Mouse (Mus musculus) gastrocnemius, adult 8-10 months (tissue): ENCODE measurements around the gene Rhebl1. TPM values are rescaled to one million over a fixed set of nuclear protein-coding genes. Genes with fewer than 3 reads are reported as not detected.

Source experiments
- DNase-seq, 2 experiments: peaks; one replicate each; pipeline ENCODE4 v3.0.0; 2022; ENCODE audit warnings: low spot score in 2 of 2
- total RNA-seq, 4 experiments: library from RNA; stranded (reverse); gene quantifications; 2 replicates each; pipeline ENCODE4 v1.2.4; 2022

Gene Rhebl1
- total RNA-seq, 4 experiments from 2014 or later, result 1.4 to 2.9 (median 2.0) TPM

GRCm38 (mm10) chr15:98871916-98872888 lies 22.1 kb downstream of the Rhebl1 start:
- DNase-seq, result peak; percentile 91 to 93

- DNase-seq, result no peak
These were observed 23.0 kb downstream of the Rhebl1 start, which contains the start of gene Kmt2d for GRCm38 (mm10) chr15:98871070-98871915. Gene Kmt2d, minus strand, starts transcription at chr15:98871204.

GRCm38 (mm10) chr15:98870179-98871069 lies 23.9 kb downstream of the Rhebl1 start:
- DNase-seq, result peak in 1 of 2 experiments; percentile 60

GRCm38 (mm10) chr15:98869342-98870178 lies 24.8 kb downstream of the Rhebl1 start:
- no peak for DNase-seq

- DNase-seq, result no peak
These were observed 25.8 kb downstream of the Rhebl1 start for GRCm38 (mm10) chr15:98868346-98869063.

GRCm38 (mm10) chr15:98867321-98867720 lies 27.0 kb downstream of the Rhebl1 start:
- peak in 1 of 2 experiments; percentile 32 for DNase-seq

- DNase-seq, result no peak
These were observed 27.8 kb downstream of the Rhebl1 start for GRCm38 (mm10) chr15:98866501-98866900.

GRCm38 (mm10) chr15:98865771-98866170 lies 28.6 kb downstream of the Rhebl1 start:
- DNase-seq, result no peak

GRCm38 (mm10) chr15:98864951-98865350 lies 29.4 kb downstream of the Rhebl1 start:
- no peak for DNase-seq

GRCm38 (mm10) chr15:98863451-98863958 lies 30.8 kb downstream of the Rhebl1 start:
- no peak for DNase-seq

- no peak for DNase-seq
These were observed 32.5 kb downstream of the Rhebl1 start for GRCm38 (mm10) chr15:98861701-98862410.

GRCm38 (mm10) chr15:98860921-98861320 lies 33.4 kb downstream of the Rhebl1 start:
- DNase-seq, result no peak

- no peak for DNase-seq
These were observed 34.9 kb downstream of the Rhebl1 start for GRCm38 (mm10) chr15:98859319-98860043.

- DNase-seq, result no peak
These were observed 40.1 kb downstream of the Rhebl1 start for GRCm38 (mm10) chr15:98854214-98854613.

GRCm38 (mm10) chr15:98853161-98853937 lies 41.0 kb downstream of the Rhebl1 start:
- DNase-seq, result no peak

- no peak for DNase-seq
These were observed 41.6 kb downstream of the Rhebl1 start for GRCm38 (mm10) chr15:98852733-98853132.

GRCm38 (mm10) chr15:98852071-98852470 lies 42.3 kb downstream of the Rhebl1 start:
- DNase-seq, result no peak
